Mouse (Mus musculus): ENCODE data around the gene Tmem184b.

DNA sequence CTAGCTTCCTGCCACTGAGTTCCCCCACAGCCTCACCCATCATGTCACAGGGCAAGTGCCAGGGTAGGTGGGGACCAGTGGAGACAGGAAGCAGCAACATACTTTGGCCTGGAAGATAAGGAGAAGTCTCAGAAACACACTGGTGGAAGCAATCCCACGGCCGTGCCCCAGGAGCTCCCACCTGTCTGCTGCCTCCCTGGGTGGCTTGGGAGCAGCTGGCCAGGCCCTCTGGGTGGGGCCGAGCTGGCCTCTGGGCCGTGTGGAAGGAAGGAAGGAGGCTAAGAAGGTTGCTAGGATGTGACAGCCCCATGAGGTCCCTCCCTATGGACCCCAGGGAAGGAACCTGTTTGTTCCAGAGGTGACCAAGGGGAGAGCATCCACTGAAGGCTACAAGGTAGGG, 42.3 kb downstream of the Tmem184b start:
- TF ChIP-seq TAL1 (IDR thresholded peaks at IDR 0.05; ENCODE audit: low read length) = no peak
- TF ChIP-seq GATA1 (IDR thresholded peaks at IDR 0.05; ENCODE audit: low read length) = no peak
